Mouse (Mus musculus) Patski (cell line): Measurements from ENCODE around the gene Spns3. TPM values are rescaled to one million over a fixed set of nuclear protein-coding genes. Genes with fewer than 3 reads are reported as not detected.

Experiments used
- ATAC-seq: fragments of 100-300 bp; one replicate; pipeline ENCODE4 v1.8.0; 2021
- CTCF ChIA-PET: fragments of 350-600 bp; sonication (Branson Sonifier 250); formaldehyde crosslinking; loops from one replicate; lab custom pipeline; 2022; ENCODE audit warnings: inconsistent platforms; lab: Charles Lee
- POLR2A ChIA-PET: fragments of 350-600 bp; sonication (Branson Sonifier 250); formaldehyde crosslinking; loops from one replicate; lab custom pipeline; 2022; ENCODE audit warnings: antibody characterized with exemption, inconsistent platforms; lab: Charles Lee
- DNase-seq: peaks from one replicate; pipeline ENCODE4 v3.0.0-alpha.2; 2011; ENCODE audit warnings: low read depth, low spot score
- H3K27me3 ChIP-seq: fragments of 371-371 bp; one replicate; pipeline ENCODE4 v1.5.1; 2021
- CTCF ChIP-seq: fragments of 100-300 bp; IDR thresholded peaks from one replicate; pipeline ENCODE4 v1.5.1; 2021
- in situ Hi-C: fragments of 300-500 bp; cut with MboI; formaldehyde crosslinking; loops from 3 replicates; pipeline ENCODE4 v1.11.1; 2018; ENCODE audit warnings: low pct_unique_long_range_greater_than_20kb, mixed read lengths
- polyA plus RNA-seq: library from polyadenylated mRNA; unstranded; gene quantifications from one replicate; pipeline ENCODE4 v1.2.3, GENCODE M21; 2021

The Spns3 gene
- polyA plus RNA-seq, 1 experiment from 2014 or later: 7.8 TPM

DNA sequence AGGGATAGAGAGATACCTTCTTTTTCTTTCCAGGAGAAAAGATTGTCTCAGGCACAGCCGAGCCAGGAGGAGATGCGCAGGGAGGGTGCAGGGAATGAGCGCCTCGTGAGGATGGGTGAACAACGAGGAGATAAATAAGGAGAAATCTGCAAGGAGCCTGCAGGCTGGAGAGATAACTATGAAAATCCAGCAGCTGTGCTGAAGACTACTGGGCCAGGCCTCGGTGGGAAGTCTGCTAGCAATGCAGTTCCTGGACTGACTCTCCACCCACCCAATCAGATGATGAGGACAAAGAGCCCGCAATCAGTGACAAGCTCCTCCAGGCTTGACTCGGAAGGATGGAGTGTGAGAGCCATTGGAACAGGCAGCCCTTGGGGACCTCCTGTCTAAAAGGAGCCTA is 48.1 kb downstream of the Spns3 start:
- in situ Hi-C loops: no loop called here
- DNase-seq: no peak
- TF ChIP-seq CTCF: no peak
- H3K27me3 ChIP-seq: no peaks in the 10 kb centered on the region
- CTCF ChIA-PET: interaction anchor here (1.0 to 5.8 kb wide), 3 partner anchors 9 to 24 kb away, joined by 3 to 43 read pairs (median 4); partner anchors contain the start of gene Spns2
- POLR2A ChIA-PET: interaction anchor here (0.8 to 6.2 kb wide), 7 partner anchors 12 to 45 kb away, joined by 3 to 68 read pairs (median 3); partner anchors contain the start of gene Spns2
- ATAC-seq: no peak

DNA sequence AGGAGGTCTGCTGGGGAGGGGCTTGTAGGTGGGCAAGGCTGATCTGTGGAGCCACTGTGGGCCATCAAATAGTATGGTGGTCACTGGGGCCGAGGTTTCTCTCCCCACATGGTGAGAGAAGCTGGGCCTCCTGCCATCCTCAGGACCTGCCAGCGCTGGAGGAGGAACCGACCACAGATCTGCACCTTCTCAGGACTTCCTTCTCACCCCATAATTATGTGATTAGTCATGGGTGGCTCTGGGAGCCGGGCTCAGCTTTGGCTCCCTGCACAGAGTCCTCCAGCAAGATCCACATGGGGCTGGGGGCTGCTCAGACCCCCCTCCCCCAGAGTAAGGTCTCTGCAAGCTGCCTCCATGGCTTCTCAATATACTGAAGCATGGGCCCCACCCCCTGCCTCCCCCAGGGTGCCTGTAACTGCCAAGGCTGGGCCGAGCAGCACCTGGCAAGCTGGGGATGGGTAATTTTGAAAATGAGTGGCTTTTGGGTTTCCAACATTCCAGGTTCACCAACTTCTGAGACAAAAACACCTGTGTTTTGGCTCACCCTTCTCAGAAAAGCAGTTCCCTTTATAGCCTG is 48.8 kb downstream of the Spns3 start:
- TF ChIP-seq CTCF: no peak
- ChIA-PET CTCF (interaction anchor here (1.7 to 5.8 kb wide), 2 partner anchors 12 to 63 kb away, joined by 6 to 43 read pairs; partner anchors contain the start of gene Spns2), POLR2A (interaction anchor here (0.8 to 6.2 kb wide), 4 partner anchors 11 to 29 kb away, joined by 3 to 68 read pairs (median 4); partner anchors contain the start of gene Spns2)
- no peaks in the 10 kb centered on the region for H3K27me3 ChIP-seq
- in situ Hi-C loops: no loop called here
- DNase-seq (no peak), ATAC-seq (peak; percentile 22)

GRCm38 (mm10) chr11:72500139-72500538 is 50.2 kb downstream of the Spns3 start:
- ATAC-seq (no peak), DNase-seq (no peak)
- no peak for TF ChIP-seq CTCF
- H3K27me3 ChIP-seq: no peaks in the 10 kb centered on the region
- in situ Hi-C loops: no loop called here
- POLR2A ChIA-PET: no interaction called here
- CTCF ChIA-PET: interaction anchor here (1.7 to 5.8 kb wide), 2 partner anchors 10 to 64 kb away, joined by 6 to 43 read pairs; partner anchors contain the start of gene Spns2

GRCm38 (mm10) chr11:72497367-72497766 is 52.9 kb downstream of the Spns3 start:
- TF ChIP-seq CTCF: no peak
- POLR2A ChIA-PET: interaction anchor here (0.8 to 2.0 kb wide), 3 partner anchors 19 to 43 kb away, joined by 3 to 6 read pairs (median 3); no protein-coding TSS in a partner anchor
- DNase-seq (no peak), ATAC-seq (no peak)
- CTCF ChIA-PET: interaction anchor here (0.8 to 2.7 kb wide), 2 partner anchors 45 to 67 kb away, joined by 3 to 6 read pairs; no protein-coding TSS in a partner anchor
- H3K27me3 ChIP-seq: no peaks in the 10 kb centered on the region
- in situ Hi-C loops: no loop called here

GRCm38 (mm10) chr11:72496775-72497174 is 53.5 kb downstream of the Spns3 start:
- CTCF ChIA-PET: interaction anchor here (2.7 kb wide), 1 partner anchor 68 kb away, joined by 6 read pairs; no protein-coding TSS in a partner anchor
- ATAC-seq (no peak), DNase-seq (no peak)
- TF ChIP-seq CTCF: no peak
- in situ Hi-C loops: no loop called here
- no peaks in the 10 kb centered on the region for H3K27me3 ChIP-seq
- POLR2A ChIA-PET: interaction anchor here (2.0 kb wide), 1 partner anchor 19 kb away, joined by 6 read pairs; no protein-coding TSS in a partner anchor

DNA sequence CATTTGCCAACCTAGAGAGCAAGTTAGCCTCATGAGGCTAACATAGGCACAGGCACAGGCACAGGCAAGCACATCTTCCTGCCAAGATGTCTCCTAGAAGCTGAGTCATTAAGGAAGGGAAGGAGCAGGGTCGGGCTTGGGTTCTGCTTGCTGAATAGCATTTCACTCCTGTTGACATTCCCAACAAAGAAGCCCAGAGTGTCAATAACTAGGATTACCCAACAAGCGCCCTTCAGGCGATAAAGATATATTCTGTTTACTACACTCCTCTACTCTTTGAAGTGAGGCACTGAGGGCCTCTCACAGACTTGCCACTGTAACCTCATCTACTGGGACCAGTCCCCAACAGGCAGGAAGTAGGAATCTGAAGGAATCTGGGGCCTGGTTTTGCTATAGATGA is 54.2 kb downstream of the Spns3 start:
- DNase-seq (no peak), ATAC-seq (no peak)
- TF ChIP-seq CTCF: no peak
- CTCF ChIA-PET: no interaction called here
- in situ Hi-C loops: no loop called here
- POLR2A ChIA-PET: no interaction called here
- no peaks in the 10 kb centered on the region for H3K27me3 ChIP-seq

DNA sequence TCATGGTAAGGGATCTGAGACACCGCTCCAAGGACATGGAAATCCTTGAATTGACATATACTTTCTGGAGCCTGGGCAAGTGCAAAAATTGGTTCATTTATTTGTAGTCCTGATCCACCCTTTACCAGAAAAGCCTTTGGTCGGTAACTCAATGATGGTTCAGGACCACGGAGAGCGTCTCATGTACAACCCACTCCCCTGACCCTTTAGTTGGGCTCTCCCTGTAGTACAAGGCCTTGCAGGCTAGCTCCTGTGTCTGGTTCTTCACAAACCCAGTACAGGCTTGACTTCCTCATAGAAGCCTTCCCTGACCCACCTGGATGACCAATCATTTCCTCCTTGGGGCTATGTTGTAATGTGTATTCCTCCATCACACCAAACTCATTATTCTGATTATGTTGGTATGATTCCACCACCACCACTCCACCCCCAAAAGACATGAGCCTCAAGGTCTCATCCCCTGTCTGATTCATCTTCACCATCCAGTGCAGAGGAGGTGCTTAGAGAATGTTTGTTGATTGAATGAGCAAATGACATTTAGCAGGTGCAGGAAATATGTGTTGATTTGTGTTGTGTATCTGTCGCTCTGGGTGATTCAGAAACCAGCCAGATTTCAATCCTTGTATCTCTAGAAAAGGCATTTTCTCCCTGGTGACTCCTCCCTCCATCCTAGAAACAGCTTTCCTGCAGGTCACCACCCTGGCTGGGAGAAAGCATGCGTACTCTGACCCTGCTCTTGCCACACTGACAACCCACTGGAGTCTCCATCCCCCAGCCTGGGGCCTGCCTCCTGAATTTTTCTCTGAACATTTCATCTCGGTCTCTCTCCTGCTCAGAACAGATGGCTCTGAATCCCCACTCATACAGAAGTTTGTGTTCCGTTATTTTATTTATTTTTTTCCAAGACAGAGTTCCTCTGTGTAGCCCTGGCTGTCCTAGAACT is 56.0 kb downstream of the Spns3 start:
- ChIA-PET POLR2A (no interaction called here), CTCF (interaction anchor here (1.2 kb wide), 1 partner anchor 8 kb away, joined by 3 read pairs; no protein-coding TSS in a partner anchor)
- in situ Hi-C loops: loop anchor here (5.0 kb wide), 1 partner anchor 38 kb away; no protein-coding TSS in a partner anchor
- DNase-seq (no peak), ATAC-seq (no peak)
- no peak for TF ChIP-seq CTCF
- no peaks in the 10 kb centered on the region for H3K27me3 ChIP-seq

DNA sequence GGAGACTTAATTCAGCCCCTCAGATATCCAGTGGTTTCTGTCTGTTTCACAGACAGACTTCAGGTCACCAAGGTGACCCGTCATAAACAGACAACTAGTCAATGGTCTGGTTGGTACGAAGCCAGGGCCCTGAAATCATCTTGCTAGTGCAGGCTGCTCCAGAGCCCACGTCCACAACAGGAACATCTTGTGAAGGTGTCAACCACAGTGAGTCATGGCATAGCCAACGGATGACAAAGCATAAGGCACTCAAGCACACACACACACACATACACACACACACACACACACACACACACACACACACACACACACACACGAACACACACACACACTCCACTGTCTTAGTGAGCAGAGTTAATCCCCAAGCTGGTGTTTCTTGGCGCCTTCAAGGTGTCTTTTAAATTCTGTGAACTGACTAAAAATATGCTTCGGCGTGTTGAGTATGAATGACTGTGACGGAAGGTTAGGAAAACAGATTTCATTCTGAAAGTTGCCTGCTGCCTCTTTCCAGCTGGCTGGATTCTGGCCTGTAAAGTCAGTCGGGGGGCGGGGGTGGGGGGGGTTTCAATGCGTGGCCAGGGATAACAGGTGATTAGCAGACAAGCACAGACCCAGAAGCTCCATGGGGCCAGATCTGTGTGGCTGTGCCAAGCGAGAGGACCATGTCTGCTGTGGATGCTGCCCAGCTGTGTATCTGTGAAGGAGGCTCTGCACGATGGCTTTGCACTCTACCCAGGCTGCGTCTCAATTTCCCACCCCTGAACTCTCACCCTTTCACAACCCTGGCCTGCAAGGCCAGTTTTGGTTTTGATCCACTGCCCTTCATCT is 59.0 kb downstream of the Spns3 start:
- in situ Hi-C loops: loop anchor here (5.0 kb wide), 1 partner anchor 41 kb away; no protein-coding TSS in a partner anchor
- CTCF ChIA-PET: interaction anchor here (1.2 to 4.2 kb wide), 4 partner anchors 11 to 72 kb away, joined by 3 to 43 read pairs (median 19); no protein-coding TSS in a partner anchor
- POLR2A ChIA-PET: interaction anchor here (0.7 to 4.4 kb wide), 3 partner anchors 10 to 38 kb away, joined by 3 to 68 read pairs (median 5); no protein-coding TSS in a partner anchor

GRCm38 (mm10) chr11:72489881-72490301 is 60.4 kb downstream of the Spns3 start, which contains the start of gene Spns2:
Spns2 (minus strand) TSS chr11:72489904.
- ChIA-PET CTCF (interaction anchor here (0.6 to 4.2 kb wide), 14 partner anchors 11 to 149 kb away, joined by 3 to 43 read pairs (median 4); partner anchors contain the start of gene Ggt6), POLR2A (interaction anchor here (1.1 to 4.4 kb wide), 9 partner anchors 9 to 47 kb away, joined by 3 to 68 read pairs (median 5); no protein-coding TSS in a partner anchor)
- no peak for TF ChIP-seq CTCF
- ATAC-seq (peak; percentile 72), DNase-seq (no peak)
- no peaks in the 10 kb centered on the region for H3K27me3 ChIP-seq
- in situ Hi-C loops: loop anchor here (5.0 kb wide), 1 partner anchor 42 kb away; no protein-coding TSS in a partner anchor

More for the DNA sequence above, 59.0 kb downstream of the Spns3 start:
- peak; percentile 96 for DNase-seq
- no peaks in the 10 kb centered on the region for H3K27me3 ChIP-seq
- peak; percentile 26 for ATAC-seq
- TF ChIP-seq CTCF: no peak
